Mouse (Mus musculus): ENCODE results near the gene Il17rb. TPM values are rescaled to one million over a fixed set of nuclear protein-coding genes. Genes with fewer than 3 reads are reported as not detected.

Il17rb gene
- polyA plus RNA-seq, 1 experiment from 2014 or later, result 1.5 TPM

DNA sequence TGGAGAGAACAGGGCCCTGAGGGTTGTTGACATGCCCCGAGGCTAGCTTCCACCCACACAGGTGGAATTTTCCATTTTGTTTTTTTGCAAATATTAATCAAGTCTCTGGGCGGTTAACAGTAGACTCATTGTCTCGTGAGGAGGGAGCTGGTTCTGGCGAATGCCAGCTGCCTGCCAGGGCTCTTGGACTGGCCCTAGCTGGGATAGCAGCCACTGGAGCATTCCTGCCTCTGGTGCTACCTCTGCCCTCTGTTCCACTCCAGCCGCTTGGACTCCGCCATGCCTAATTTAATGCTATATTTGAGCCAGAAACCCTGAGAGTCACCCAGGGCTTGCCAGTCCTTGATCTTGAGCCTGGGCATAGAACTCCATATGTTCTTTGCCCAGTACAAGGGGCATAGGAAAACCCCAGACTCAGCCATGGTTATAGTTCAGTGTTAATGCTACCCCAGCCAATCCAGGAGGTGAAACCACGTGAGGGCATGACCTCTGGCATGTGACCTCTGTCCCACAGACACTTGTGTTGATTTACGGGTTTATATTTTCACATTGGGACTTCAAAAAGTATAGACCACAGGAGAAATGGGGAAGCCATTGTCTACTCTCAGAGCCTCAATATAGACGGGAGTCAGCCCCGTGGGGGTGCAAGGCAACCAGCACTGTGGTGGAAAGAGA lies 3.3 kb upstream of the Il17rb start:
- H3K9ac ChIP-seq (replicated peaks), result no peak overlapping the region
- 84% methylated on average over 10 of the region's 10 CpGs for WGBS
- no peak overlapping the region for H3K4me2 ChIP-seq (replicated peaks)
- no peak for ATAC-seq (ENCODE audit: low FRiP score, low read depth)
- H3K27ac ChIP-seq (replicated peaks), result no peak overlapping the region
- H3K9me3 ChIP-seq, result no peaks in the 10 kb centered on the region
- H3K4me1 ChIP-seq, result peaks cover 9% of the 10 kb centered on the region
- H3K4me3 ChIP-seq, result no peak overlapping the region
- H3K36me3 ChIP-seq, result no peaks in the 10 kb centered on the region
- peaks cover 25% of the 10 kb centered on the region for H3K27me3 ChIP-seq

DNA sequence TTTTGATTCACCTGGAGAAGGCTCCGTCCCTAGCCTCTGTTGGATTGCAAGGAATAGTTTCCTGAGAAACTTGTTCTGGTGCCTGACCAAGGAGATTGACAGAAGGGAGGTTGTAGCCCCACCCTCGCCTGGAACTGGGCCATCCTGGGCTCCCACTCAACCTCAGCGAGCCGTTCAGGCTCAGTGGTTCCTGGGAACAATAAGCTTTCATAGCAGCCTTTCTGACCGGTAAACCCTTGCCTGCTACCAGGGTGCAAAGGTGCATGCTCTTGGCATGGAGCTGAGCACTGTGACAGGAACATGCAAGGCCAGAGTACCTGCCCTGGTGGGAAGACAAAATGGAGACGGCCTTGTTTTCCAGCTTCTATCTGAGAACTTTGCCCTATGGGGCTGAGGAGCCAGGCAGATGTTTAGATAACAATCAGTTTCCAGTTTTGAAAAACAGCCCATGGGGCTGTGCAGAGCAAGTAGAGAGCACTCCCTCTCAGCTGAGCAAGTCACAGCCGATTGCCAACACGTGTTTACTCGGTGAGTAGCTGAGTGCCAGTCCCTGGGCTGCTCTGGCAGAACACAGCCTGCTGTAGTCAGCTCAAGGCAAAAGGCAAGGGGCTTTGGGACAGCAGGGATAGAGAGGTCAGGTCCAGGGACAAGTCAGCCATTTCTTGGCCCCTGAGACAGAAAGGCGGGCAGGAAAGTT lies 1.3 kb upstream of the Il17rb start:
- 81% methylated on average over 10 of the region's 10 CpGs for WGBS

DNA sequence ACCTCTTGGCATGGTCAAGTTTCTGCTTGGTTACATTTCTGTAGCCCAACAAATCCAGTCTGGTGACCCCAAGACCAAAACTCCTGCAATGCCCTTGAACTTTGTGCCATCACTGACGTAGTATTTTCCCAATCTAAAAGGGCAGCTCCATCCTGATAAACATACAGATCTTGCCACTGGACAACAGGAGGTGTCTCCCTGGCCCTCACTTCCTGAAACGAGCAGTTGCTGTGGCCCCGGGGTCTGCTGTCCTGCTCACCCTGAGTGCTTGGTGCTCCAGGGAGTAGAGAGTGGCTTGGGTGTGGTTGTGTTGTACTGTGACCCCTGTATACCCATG lies 9.3 kb downstream of the Il17rb start:
- Histone ChIP-seq H3K27me3 (no peaks in the 10 kb centered on the region), H3K9ac (replicated peaks) (no peak overlapping the region), H3K27ac (replicated peaks) (no peak overlapping the region), H3K9me3 (no peaks in the 10 kb centered on the region), H3K4me3 (no peak overlapping the region), H3K36me3 (peaks cover 40% of the 10 kb centered on the region), H3K4me1 (no peaks in the 10 kb centered on the region), H3K4me2 (replicated peaks) (no peak overlapping the region)
- 86% methylated on average over 3 of the region's 3 CpGs for WGBS
- no peak for ATAC-seq (ENCODE audit: low FRiP score, low read depth)

More for the DNA sequence above, 1.3 kb upstream of the Il17rb start:
- Histone ChIP-seq H3K4me1 (peaks cover 9% of the 10 kb centered on the region), H3K9me3 (no peaks in the 10 kb centered on the region), H3K27me3 (peaks cover 25% of the 10 kb centered on the region), H3K9ac (replicated peaks) (no peak overlapping the region), H3K4me3 (no peak overlapping the region), H3K36me3 (no peaks in the 10 kb centered on the region), H3K27ac (replicated peaks) (no peak overlapping the region), H3K4me2 (replicated peaks) (no peak overlapping the region)
- ATAC-seq (ENCODE audit: low FRiP score, low read depth), result no peak

DNA sequence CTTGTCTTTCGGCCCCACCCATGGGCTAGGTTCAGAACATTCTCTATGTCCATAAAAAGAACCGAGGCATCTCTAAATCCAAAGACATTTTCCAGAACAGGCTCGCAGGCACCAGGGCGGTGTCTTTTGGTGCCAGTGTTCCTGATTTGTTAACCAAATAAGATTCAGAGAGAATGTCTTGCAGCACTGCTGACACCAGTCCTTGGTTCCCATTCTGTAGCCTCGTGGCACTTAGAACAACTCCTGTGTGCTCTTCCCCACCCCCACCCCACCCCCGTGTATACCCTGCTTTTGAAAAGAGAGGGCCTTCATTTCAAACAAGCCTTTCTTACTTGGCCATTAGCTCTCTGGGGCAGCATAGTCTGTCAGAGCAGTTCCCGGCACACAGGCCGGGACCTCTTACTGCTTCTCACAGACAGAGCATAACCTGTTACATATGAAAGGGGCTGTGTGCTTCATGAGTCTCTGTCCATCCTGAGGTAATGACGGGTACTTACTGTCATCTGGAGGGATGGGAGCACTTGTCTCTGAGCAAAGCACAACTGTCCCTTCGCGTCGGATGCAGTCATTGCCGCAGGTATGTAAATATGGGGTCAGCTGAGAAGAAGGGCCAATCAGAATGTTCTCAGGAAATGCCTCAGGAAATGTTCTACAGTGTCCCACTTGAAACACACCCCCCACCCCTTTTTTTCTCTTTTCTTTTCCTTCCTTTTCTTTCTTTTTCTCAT lies 9.8 kb downstream of the Il17rb start:
- no peaks in the 10 kb centered on the region for H3K4me1 ChIP-seq
- H3K27me3 ChIP-seq, result no peaks in the 10 kb centered on the region
- no peak overlapping the region for H3K9ac ChIP-seq (replicated peaks)
- no peak for ATAC-seq (ENCODE audit: low FRiP score, low read depth)
- H3K36me3 ChIP-seq, result peaks cover 45% of the 10 kb centered on the region
- no peak overlapping the region for H3K4me2 ChIP-seq (replicated peaks)
- H3K9me3 ChIP-seq, result no peaks in the 10 kb centered on the region
- H3K4me3 ChIP-seq, result no peak overlapping the region
- H3K27ac ChIP-seq (replicated peaks), result no peak overlapping the region
- 78% methylated on average over 13 of the region's 13 CpGs for whole genome bisulfite sequencing

DNA sequence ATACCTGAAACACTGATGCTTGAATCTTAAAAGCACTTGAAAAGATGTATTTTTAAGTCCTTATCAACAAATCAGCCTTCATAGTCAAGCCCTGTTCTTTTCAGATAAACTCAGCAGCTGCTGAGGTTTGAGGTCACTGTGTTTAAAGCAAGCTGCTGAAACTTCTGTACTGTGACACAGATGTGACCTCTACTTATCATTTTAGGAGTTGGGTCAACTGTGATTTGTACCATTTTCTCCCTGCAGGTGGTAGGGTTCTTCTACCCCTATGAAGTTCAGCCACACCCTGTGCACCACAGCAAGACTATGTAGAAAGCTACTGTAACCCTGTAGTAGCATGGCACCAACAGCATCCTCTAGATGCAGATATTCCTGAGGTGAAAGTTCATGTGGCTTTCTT lies 11.4 kb downstream of the Il17rb start:
- Histone ChIP-seq H3K9me3 (no peaks in the 10 kb centered on the region), H3K4me2 (replicated peaks) (no peak overlapping the region), H3K9ac (replicated peaks) (no peak overlapping the region), H3K4me1 (no peaks in the 10 kb centered on the region), H3K27me3 (no peaks in the 10 kb centered on the region), H3K27ac (replicated peaks) (no peak overlapping the region), H3K36me3 (peaks cover 61% of the 10 kb centered on the region), H3K4me3 (no peak overlapping the region)
- ATAC-seq (ENCODE audit: low FRiP score, low read depth), result no peak

DNA sequence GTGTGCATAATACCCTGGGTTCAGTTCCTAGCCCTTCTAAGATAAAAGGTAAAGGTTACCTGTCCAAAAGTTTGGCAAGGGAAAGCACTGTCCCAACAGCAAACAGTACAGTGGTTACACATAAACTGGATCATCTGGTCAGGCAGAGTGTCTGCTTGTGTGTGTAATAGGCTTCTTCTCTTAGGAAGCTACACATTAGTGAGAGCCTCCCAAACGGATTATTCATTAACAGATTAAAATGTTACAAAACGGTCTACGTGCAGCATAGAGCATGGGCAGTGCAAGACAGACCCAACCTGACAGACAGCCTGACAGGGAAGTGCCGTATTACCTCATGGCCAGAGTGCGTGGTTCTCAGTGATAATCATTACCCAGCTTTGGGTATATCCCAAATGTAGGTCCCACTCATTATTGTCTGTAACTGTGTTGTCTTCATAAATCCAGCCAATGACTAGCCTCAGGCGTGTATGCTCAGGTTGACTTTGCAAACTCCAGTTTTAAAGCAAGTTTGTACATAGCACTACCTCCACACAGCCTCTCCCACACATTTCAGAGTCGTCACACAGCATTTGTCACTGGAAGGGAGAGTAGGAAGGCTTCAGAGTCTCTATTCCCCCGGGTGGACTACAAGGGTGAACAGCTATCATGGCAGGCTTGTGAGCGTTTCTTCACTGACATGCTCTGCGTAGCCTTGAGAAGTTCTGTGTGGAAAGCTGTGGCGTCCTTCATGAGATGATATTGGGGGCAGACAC lies 12.5 kb downstream of the Il17rb start:
- no peaks in the 10 kb centered on the region for H3K9me3 ChIP-seq
- H3K27me3 ChIP-seq, result no peaks in the 10 kb centered on the region
- H3K4me1 ChIP-seq, result no peaks in the 10 kb centered on the region
- WGBS, result 92% methylated on average over 11 of the region's 11 CpGs
- H3K4me2 ChIP-seq (replicated peaks), result no peak overlapping the region
- H3K4me3 ChIP-seq, result no peak overlapping the region
- no peak overlapping the region for H3K9ac ChIP-seq (replicated peaks)
- H3K27ac ChIP-seq (replicated peaks), result no peak overlapping the region
- H3K36me3 ChIP-seq, result peaks cover 73% of the 10 kb centered on the region
- ATAC-seq (ENCODE audit: low FRiP score, low read depth), result no peak

DNA sequence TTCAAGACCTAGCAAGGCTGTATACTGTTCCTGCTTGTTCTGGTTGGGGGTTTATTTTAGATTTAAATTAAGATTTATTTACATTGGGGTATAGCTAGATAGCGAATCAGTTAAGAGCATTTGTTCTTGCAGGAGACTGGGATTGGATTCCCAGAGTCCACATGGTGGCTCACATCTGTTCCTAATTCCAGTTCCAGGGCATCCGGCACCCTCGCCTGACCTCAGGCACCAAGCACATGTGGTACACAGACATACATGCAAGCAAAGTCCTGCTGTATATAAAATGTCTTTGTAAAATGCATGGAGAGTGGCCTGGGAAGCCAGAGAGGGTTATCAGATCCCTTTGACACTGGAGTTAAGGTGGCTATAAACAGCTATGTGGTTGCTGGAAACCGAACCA lies 13.7 kb downstream of the Il17rb start:
- no peak overlapping the region for H3K27ac ChIP-seq (replicated peaks)
- H3K4me3 ChIP-seq, result no peak overlapping the region
- peaks cover 85% of the 10 kb centered on the region for H3K36me3 ChIP-seq
- no peak overlapping the region for H3K4me2 ChIP-seq (replicated peaks)
- 89% methylated on average over 4 of the region's 4 CpGs for WGBS
- no peaks in the 10 kb centered on the region for H3K4me1 ChIP-seq
- ATAC-seq (ENCODE audit: low FRiP score, low read depth), result no peak
- H3K9ac ChIP-seq (replicated peaks), result no peak overlapping the region
- no peaks in the 10 kb centered on the region for H3K9me3 ChIP-seq
- no peaks in the 10 kb centered on the region for H3K27me3 ChIP-seq

DNA sequence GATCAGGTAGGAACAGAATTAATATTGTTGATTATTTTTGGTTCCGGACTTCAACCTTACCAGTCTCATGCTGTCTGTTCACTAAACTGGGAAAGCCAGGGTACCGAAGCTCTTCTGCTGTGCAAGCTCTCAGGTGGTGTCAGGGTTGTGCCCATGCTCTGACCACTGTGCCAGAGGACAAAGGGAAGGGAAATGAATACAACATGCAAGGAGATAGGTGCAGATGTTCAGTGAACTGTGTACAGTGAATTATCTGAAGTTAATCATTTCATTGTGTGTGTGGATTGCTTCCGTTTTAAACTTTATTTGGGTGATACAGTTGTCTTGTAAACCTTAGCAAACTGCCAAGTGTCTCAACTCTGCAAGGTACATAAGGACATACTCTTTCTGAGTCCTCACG lies 20.4 kb downstream of the Il17rb start:
- H3K4me3 ChIP-seq, result no peak overlapping the region
- no peaks in the 10 kb centered on the region for H3K9me3 ChIP-seq
- H3K36me3 ChIP-seq, result peaks cover 100% of the 10 kb centered on the region
- 96% methylated on average over 4 of the region's 4 CpGs for WGBS
- ATAC-seq (ENCODE audit: low FRiP score, low read depth), result no peak
- H3K27me3 ChIP-seq, result no peaks in the 10 kb centered on the region
- no peaks in the 10 kb centered on the region for H3K4me1 ChIP-seq
- no peak overlapping the region for H3K9ac ChIP-seq (replicated peaks)
- H3K4me2 ChIP-seq (replicated peaks), result no peak overlapping the region
- no peak overlapping the region for H3K27ac ChIP-seq (replicated peaks)

DNA sequence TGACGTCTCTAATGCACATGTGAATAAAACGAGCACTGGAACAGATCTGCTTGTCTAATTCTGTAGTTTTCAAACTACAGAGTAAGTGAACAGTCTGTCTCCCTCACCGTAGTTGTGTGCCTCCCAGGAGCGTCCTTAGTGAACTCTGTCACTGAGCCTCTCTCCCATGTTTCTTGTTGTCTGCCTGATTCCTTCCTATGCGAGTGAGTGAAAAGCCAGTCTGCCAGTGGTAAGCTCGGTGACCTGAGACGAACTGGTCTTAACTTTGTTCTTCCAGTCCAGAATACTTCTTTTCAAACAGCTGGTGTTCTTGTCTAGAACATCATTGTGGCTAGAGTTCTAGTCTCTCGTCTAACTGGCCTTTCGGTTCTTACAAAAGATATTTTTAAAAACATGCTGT lies 21.0 kb downstream of the Il17rb start:
- no peaks in the 10 kb centered on the region for H3K27me3 ChIP-seq
- peaks cover 100% of the 10 kb centered on the region for H3K36me3 ChIP-seq
- H3K4me3 ChIP-seq, result no peak overlapping the region
- ATAC-seq (ENCODE audit: low FRiP score, low read depth), result no peak
- H3K27ac ChIP-seq (replicated peaks), result no peak overlapping the region
- no peak overlapping the region for H3K9ac ChIP-seq (replicated peaks)
- WGBS, result 94% methylated on average over 9 of the region's 9 CpGs
- no peaks in the 10 kb centered on the region for H3K9me3 ChIP-seq
- no peaks in the 10 kb centered on the region for H3K4me1 ChIP-seq
- H3K4me2 ChIP-seq (replicated peaks), result no peak overlapping the region

DNA sequence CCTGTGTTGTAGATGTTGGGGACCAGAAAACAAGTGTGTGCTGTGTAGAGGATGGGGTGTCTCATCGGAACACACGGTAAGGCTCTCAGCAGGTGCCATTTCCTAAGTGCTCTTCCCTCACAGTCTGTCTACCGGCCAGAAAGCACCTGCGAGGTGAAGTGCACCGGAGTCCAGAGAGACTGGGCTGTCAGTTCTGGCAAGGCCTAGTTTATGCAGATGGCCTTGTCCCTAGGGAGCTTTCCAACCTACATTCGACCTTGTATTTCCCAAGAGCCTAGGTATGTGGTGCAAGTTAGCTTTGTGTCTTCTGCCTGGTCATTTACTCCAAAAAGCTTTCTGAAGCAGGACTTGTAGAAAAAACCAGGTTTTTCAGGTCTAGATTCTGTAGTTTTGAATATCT lies 21.4 kb downstream of the Il17rb start:
- no peak for ATAC-seq (ENCODE audit: low FRiP score, low read depth)
- peaks cover 100% of the 10 kb centered on the region for H3K36me3 ChIP-seq
- no peak overlapping the region for H3K9ac ChIP-seq (replicated peaks)

DNA sequence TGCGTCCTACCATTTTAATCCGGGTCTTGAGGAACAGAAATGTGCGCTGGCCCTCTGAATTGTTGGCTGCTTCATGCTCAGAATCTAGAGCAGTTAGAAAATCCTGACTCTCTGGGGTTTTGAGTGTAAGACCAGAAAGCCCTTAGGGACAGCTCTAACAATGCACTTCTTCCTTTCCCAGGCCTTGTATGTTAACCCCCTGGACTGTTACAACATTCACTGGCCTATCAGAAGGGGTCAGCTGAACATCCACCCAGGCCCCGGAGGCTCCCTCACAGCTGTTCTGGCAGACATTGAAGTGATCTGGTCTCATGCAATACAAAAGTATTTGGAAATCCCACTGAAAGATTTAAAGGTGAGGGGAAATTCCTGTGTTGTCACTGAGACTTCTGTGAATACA lies 22.6 kb downstream of the Il17rb start:
- Histone ChIP-seq H3K4me2 (replicated peaks) (no peak overlapping the region), H3K27ac (replicated peaks) (no peak overlapping the region), H3K27me3 (no peaks in the 10 kb centered on the region), H3K4me3 (no peak overlapping the region), H3K4me1 (no peaks in the 10 kb centered on the region), H3K36me3 (peaks cover 100% of the 10 kb centered on the region), H3K9ac (replicated peaks) (no peak overlapping the region), H3K9me3 (no peaks in the 10 kb centered on the region)
- WGBS, result 92% methylated on average over 4 of the region's 4 CpGs
- ATAC-seq (ENCODE audit: low FRiP score, low read depth), result no peak

More for the DNA sequence above, 21.4 kb downstream of the Il17rb start:
- Histone ChIP-seq H3K4me1 (no peaks in the 10 kb centered on the region), H3K27me3 (no peaks in the 10 kb centered on the region), H3K9me3 (no peaks in the 10 kb centered on the region), H3K4me2 (replicated peaks) (no peak overlapping the region), H3K27ac (replicated peaks) (no peak overlapping the region), H3K4me3 (no peak overlapping the region)
- WGBS, result 96% methylated on average over 6 of the region's 6 CpGs
